Mouse (Mus musculus) megakaryocyte-erythroid progenitor cell, adult 5-6 weeks (primary cell): ENCODE results near the gene 4933428G20Rik. TPM values are rescaled to one million over a fixed set of nuclear protein-coding genes. Genes with fewer than 3 reads are reported as not detected.

ENCODE experiments used
- ATAC-seq: replicated peaks from 2 replicates; pipeline ENCODE4 v1.8.0; 2016; ENCODE audit warnings: mild to moderate bottlenecking, inconsistent platforms; ENCODE audit not compliant: severe bottlenecking, poor library complexity, low FRiP score, low TSS enrichment
- total RNA-seq, 2 experiments: library from RNA; stranded (forward) in 1 of 2; stranded (reverse) in 1 of 2; fragments of 200-1000, 215-1000 nt in 1 of 2; fragments of >200 nt in 1 of 2; fragmentation: Nextera tagmentation in 1 of 2; gene quantifications; 2 replicates each; pipeline ENCODE4 v1.2.3; 2014 to 2017

Gene 4933428G20Rik
- total RNA-seq (2014; fragmentation: Nextera tagmentation) (not detected in 2 replicates), total RNA-seq (2017) (not detected in 2 replicates)

DNA sequence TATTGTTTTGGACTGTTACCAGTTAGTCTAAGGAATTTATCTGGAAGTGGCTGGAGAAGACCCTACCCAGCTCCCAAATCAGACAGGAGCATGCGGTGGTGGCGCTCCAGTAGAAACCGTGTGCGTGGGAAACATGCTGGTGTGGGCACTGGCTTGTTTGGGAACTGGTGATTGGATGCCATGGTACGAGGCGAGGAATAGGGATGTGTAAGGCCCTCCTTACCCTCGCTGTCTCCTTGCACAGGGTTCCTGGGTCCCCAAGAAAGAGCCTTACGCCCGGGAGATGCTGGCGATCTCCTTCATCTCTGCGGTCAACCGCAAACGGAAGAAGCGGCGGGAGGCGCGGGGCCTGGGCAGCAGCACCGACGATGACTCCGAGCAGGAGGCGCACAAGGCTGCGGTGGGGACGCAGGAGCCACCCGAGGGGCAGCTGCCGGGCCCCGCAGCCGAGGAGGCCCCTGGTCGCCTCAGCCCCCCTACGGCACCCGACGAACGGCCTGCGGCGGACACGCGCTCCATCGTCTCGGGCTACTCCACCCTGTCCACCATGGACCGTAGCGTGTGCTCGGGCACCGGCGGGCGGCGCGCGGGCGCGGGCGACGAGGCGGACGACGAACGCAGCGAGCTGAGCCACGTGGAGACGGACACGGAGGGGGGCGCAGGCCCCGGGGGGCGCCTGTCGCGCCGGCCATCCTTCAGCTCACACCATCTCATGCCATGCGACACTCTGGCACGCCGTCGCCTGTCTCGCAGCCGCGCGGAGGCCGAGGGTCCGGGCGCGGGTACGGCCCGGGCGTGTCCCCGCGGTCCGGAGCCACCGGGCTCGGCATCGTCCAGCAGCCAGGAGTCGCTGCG, at the start of gene 4933428G20Rik:
Gene 4933428G20Rik, minus strand, starts transcription at position 476 of the 855 bp plus-strand sequence.
- ATAC-seq = no peak

DNA sequence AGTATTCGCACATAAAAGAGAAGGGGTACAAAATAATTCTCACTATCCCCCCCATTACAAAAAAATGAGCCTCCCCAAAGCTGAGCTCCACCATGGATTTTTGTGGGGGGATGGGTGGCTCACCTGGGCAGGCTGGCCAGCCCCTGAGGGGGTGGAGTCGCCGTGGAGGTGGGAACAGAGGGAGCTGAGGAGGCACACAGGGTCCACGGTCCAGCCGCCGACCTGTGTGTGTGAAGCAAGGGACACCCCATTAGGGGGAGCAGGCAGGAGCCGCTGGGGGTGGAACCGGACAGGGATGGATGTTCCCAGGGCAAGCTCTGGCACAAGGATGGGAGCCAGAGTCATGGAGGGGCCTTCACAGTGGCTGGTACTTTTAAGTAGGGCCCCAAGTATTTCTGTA, 48.6 kb upstream of the 4933428G20Rik start:
- no peak for ATAC-seq

DNA sequence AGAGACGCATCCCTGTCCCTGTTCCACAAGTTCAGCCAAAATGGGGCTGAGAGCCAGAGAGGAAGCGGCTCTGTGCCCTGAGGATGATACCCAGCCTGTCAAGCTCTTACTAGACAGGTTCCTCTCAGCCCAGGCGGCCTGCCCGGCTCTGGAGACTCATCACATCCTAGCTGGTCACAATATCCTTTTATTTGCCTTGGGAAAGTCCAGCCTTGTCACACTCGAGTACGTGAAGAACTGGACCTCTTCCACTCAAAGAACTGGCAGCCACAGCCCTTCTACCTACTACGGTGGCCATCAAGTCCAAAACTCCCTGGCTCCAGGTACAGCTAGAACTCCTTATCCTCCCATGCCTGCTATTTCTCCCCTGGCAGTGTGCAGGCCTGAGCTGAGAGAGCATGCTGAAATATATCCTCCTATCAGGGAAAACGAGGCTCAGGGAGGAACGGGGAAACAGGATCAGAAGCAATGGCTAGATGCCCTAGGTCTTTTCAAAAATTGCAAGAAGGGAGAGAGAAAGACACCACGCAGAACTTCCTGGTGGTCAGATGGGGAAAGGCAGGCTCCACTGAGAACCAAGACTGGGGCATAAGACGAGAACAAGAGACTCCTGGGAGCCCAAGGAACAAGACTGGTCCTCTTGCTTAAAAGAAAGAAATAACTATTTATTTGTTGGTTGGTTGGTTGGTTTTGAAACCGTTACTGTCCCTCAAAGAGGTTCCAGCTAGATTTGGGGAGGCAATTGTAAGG, 48.0 kb upstream of the 4933428G20Rik start:
- no peak for ATAC-seq

DNA sequence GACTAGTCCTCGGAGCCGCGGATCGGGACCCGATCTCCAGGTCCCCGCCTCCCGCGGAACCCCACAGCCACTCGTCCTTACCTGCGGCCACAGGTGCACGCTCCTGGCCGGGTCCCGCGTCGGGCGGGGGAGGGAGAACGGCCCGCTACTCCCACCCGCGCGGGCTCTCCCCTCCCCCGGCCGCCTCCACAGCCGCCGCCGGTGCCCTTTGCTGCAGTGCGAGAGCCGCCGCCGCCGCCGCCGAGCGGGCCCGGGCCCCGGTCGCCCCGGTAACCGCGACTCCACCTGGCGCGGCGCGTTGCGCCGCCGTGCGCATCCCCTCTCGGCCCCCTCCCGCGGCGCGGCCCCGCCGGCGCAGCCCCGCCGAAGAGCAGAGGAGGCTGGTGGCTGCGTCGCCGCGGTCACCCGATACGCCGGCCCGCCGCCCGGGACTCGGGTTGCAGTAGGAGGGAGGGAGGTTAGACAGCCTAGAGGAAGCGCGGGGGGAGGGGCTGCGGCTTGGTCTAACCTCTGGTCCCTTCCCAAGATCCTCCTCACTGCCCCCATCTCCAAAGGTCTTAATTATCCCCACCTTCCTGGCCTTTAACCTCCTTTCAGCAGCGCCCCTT, 46.8 kb upstream of the 4933428G20Rik start:
- ATAC-seq = no peak

DNA sequence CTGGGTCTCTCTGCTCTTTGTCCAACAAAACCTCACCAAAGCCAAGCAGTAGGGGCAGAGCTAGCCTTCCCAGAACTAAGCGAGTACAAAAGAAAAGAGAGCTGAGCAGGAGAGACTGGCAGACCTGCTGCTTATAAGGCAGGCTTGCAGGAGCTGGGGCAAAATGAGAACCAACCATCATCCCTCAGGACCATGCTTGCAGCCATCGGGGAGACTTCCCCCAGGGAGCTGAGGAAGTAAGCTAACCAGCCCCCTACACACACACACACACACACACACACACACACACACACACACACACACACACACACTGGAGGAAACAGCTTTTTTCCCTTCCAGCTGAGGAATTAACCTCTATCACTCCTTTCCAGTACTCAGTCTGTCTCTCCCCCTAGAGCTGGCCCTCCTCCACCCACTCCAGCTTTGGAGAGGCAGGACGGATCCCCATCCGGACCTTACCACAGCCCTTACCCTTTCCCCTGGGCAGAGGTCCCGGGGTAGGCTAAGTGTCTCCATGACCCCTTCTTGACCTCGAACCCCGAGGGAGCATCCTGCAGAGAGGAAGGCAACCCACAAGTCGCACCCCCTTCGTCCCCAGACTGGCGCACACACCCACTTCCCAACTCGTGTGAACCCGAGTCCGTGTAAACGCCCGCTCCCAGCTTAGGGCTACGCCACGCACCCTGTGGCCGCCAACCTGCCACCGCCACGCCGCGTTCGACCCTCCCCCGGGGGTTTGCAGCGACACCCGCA, 45.8 kb upstream of the 4933428G20Rik start:
- no peak for ATAC-seq

DNA sequence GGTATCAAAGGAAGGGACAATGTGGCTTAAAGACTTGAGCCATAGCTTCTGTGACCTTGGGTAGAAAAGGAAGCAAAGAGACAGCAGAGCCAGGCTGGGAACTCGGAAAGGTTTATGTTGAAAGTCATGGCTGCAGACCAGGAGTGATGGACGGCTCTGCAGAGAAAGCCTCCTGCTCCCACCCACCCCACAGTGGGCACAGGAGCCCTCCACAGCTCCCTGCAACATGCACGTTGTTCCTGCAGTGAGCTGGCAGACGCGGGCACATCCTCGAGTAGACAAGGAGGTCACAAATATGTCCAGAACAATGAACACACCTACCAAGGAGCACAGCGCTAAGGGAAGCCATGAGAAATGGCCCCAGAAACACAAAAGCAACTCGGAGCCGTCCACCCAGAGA, 43.7 kb upstream of the 4933428G20Rik start:
- no peak for ATAC-seq

DNA sequence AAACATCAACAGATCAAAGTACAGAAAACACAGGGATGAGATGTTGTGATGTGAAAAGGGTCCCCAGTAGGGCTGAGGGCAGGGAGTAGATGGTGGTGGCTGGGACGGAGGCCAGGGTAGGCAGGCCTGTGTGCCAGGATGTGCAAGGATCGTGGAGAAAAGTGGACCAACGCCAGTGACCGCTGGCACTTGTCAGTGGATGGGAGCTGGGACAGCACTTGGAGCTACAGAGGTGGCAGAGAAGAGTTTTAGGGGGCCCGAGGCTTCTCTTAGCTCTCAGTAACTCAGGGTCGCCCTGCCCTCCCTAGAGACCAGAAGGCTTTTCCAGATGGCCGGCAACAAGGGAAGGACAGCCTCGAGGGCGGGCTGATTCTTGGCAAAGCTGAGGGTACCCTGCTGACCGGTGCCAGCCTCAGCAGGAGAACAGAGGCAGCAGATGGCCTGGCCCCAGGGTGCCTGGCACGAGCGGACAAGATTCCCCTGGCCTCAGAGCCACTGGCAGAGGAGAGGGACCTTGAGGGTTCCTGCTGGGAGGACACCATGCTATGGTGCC, 43.1 kb upstream of the 4933428G20Rik start:
- no peak for ATAC-seq

DNA sequence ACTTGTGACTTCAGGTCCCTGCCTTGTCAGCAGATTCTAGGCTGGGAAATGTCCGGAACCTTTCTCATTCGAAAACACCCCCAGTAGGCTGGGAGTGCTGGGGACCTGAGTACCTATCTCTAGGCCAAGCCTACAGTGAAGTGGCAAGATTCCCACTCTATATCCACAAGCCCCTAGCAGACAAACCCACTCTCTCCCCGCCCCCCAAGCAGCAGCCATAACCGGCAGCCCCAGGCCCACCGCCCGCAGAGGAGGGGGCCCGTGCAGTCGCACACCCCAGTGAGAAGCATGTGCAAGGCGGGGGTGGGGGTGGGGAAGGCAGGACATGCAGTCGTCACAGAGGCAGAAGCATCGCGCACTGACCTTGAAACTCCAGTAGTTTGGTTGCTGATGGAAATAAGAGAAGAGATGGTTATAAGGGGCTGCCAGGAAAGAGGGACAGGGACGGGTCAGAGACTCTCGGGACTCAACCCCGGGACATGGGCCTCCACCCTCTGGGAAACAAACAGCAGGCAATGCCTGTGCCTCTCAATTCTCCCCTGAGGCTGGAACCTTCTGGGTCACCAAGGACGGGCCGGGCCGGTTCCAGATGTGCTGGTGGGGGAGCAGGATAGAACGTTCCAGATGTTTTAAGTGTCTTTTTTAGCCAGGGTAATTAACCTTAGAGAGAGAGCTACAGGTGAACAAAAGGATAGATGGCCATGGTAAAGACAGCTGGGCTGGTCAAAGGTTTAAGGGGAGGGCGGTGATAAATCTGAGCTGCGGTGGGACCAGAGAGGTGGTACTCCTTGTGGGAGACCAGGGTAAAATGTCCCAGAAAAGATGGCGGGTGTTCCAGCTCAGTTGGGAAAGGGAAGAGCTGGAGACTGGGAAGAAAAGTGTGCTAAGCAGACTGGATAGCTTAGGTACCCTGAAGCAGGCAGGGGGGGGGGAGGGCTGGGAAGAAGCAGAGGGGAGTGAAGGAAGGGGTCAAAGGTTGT, 42.3 kb upstream of the 4933428G20Rik start:
- ATAC-seq = no peak

DNA sequence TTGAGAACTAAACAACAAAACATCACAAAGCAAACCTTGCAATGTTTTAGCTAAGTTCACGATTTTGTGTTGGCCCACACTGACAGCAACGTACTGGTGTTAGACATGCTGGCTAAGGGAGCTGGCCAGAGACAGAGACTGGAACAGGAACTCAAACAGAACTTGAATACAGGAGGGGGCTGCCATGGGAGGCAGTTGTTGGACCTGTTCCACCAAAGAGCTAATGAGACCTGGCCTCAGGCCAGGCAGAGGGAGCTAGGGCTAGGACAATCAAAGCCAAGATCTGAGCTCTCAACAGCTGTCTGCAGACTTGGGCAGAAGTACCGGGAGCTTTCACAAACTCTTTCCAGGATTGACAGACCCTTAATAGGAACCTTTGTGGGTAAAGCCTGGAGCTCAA, 40.5 kb upstream of the 4933428G20Rik start:
- ATAC-seq = no peak

DNA sequence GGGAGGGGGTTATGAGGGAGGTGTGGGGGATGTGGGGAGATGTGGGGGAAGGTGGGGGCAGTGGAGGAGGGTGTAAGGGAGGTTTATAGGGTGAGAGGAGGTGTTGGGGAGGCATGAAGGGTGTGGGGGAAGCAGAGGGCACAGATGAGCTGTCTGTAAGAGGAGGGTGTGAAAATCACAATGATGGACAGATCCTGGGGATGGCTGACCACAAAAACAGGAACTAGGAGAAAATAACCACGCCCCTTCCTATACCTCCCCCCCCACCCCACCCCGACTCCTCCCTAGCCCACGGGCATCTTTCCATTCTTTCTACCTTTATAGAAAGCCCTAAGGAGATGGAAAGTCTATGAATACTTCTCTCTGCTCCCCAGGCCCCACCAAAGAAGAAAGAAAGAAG, 40.0 kb upstream of the 4933428G20Rik start:
- no peak for ATAC-seq

DNA sequence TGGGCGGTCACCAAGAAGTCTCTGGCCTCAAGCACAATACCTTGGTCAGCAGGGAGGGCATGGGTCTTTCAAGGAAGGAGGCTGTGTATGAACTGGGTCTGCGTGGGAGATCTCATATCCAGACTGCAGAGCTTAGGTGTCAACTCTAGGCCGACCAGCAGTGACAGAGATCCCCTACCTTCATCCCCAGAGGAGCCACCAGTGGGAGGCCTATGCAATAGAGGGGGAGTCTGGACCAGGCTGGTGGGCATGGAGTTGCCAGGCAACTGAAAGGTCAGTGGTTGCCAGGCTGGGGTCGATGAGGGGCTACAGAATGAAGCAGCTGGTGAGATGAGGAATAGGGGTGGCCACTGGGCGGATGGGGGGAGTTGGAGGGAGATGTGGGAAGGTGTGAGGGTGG, 39.5 kb upstream of the 4933428G20Rik start:
- no peak for ATAC-seq

DNA sequence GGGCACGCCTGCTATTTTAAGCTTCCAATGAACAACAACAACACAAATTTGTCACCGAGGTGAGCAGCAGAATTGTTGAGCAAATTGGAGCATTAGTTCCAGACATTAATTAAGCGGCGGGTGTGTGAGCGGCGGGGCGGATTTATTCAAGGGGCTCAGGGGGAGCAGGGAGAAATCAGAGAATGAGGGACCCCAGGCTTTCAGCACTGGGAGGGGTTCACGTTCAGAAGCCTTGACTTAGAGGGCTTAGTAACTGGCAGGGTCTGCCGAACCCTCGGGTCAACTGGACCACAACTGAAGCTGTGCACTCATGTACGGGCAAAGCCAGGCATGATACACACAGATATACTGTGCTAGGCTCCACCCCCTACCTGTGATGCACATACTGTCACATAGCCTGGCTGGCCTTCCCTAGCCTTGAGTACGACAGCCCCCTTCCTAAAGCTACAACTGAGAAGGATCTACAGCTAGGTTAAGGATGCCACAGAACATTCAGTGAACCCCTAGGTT, 37.5 kb upstream of the 4933428G20Rik start:
- ATAC-seq = no peak

DNA sequence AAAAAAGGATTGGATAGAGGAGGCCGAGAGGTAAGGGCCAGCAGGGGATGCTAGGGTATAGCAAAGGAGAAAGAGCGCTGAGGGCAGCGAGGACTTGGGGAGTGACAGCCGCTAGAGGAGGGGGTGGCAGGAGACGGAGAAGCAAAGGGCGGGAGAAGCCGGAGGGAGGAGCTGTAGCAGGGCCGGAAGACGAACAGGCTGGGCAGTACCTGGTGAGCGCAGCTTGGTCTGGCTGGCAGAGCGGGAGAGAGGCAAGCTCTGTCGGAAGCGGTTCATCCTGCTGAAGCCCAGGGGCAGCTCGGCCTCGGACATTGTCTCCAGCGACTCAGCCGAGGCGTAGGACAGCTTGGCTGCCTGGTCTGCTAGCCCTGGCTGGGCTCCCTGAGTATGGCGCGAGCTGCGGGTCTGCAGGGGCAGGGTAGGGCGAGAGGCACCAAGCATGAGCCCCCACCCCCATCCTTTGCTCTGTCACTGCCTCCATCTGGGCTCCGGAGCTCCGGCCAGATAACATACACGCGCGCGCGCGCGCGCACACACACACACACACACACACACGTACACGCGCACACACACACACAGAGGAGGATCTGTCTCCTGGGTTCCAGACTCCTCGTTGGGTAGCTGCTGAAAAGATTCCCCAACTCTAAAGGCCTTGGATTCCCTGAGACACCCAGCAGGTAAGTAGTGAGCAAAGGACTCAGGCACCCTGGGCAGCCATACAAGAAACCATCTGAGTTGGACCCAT, 36.9 kb upstream of the 4933428G20Rik start:
- ATAC-seq = no peak

DNA sequence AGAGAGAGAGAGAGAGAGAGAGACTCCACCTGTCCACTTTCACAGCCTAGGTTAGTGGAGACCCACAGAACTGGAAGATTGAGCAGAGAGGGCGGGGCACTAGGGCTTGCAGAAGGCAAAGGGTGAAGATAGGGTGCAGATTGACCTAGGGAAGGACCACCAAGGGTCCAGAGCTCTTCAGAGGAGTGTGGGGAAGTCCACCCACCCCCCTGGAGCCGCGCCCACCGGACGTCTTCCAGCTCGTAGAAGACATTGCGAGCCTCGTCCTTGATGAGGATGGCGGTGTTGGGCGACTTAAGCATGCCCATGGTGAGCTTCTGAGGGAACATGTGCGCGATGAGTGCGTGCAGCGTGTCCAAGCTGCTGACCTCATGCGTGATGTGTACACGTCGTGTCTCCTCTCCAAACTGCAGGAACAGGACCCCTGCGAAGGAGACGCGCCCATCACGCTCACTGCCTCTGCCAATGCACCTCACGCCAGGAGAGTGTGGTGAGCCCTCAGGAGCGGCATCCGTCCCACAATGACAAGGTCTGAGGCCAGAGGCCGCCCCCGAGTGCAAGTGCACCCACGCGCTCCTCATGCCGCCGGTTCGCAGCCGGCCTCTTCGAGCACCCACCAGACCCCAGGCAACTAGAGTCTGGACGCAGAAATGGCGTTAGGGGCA, 36.1 kb upstream of the 4933428G20Rik start:
- ATAC-seq = no peak

DNA sequence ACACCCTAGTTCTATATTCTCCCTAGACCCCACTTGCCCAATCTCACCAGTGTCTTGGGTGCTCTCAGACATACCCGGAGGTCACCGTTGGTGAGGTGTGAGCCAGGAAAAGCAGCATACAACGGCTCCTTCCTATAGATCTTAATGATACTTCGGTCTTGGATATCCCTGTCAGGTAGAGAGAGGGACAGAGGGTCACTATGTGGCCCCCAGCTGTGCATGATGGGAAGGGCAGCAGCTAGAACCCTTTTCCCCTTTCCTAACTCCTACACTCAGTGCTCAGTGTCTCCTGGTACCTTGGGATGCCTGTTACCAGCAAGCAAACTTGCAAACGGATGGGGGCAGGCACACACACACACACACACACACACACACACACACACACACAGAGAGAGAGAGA, 35.5 kb upstream of the 4933428G20Rik start:
- ATAC-seq = no peak

DNA sequence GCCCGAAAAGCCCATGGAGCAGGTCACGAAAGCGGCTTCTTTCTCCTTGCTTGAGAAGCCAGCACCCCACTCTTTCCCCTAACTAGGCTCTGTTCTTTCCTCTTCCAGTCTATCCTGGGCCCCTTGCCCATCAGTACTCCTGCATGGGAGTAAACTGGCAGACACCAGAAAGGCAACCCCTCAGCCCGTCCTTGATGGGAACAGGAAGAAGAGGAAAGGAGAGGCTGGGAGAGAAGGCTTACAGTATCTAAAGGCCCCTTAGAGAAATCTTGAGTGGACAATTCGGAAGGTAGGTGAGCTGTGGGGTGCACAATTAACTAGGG, 35.1 kb upstream of the 4933428G20Rik start:
- no peak for ATAC-seq
